Mouse (Mus musculus) stomach, embryonic 16.5 days (tissue): ENCODE results near the gene Pycr1. TPM values are rescaled to one million over a fixed set of nuclear protein-coding genes. Genes with fewer than 3 reads are reported as not detected.

Source experiments
- ATAC-seq: fragments of 200-750 bp; cut with Nextera tagmentation; 2 replicates; pipeline ENCODE4 v1.8.0; 2017; ENCODE audit warnings: moderate number of reproducible peaks, moderate TSS enrichment; ENCODE audit not compliant: insufficient read depth, low FRiP score
- H3K27ac ChIP-seq: fragments of 300-500 bp; sonication (generic); 2 replicates; pipeline ENCODE4 v1.5.1; 2014; ENCODE audit warnings: low read length
- H3K27me3 ChIP-seq: fragments of 300-500 bp; sonication (generic); 2 replicates; pipeline ENCODE4 v1.6.1; 2014; ENCODE audit warnings: low read length, control low read depth, mixed read lengths; ENCODE audit not compliant: control insufficient read depth, insufficient read depth
- H3K36me3 ChIP-seq: fragments of 300-500 bp; sonication (generic); 2 replicates; pipeline ENCODE4 v1.6.1; 2014; ENCODE audit warnings: low read length; ENCODE audit not compliant: control insufficient read depth, insufficient read depth
- H3K4me1 ChIP-seq: fragments of 300-500 bp; sonication (generic); 2 replicates; pipeline ENCODE4 v1.6.1; 2014; ENCODE audit warnings: low read length, control low read depth, mixed read lengths; ENCODE audit not compliant: control insufficient read depth, insufficient read depth
- H3K4me2 ChIP-seq: fragments of 300-500 bp; sonication (generic); 2 replicates; pipeline ENCODE4 v1.6.1; 2014; ENCODE audit warnings: low read depth, low read length, mixed read lengths
- H3K4me3 ChIP-seq: fragments of 300-500 bp; sonication (generic); replicated peaks from 2 replicates; pipeline ENCODE4 v1.5.1; 2014; ENCODE audit warnings: mild to moderate bottlenecking, low read length
- H3K9ac ChIP-seq: fragments of 300-500 bp; sonication (generic); 2 replicates; pipeline ENCODE4 v1.6.1; 2014; ENCODE audit warnings: low read length
- H3K9me3 ChIP-seq: fragments of 300-500 bp; sonication (generic); replicated peaks from 2 replicates; pipeline ENCODE4 v1.6.1; 2016; ENCODE audit warnings: low read length, control low read depth; ENCODE audit not compliant: control insufficient read depth
- WGBS: fragments of 180-500 bp; shearing (Covaris S2); extraction: QIAGEN DNeasy Blood & Tissue Kit; methylation state at CpG from one replicate; pipeline ENCODE4 v1.1.7; 2014; 5-methylcytosine and 5-hydroxymethylcytosine counted together
- polyA plus RNA-seq: library from polyadenylated mRNA; unstranded; fragments of >200 nt; fragmentation: Nextera tagmentation; extraction: Ambion mirVana; gene quantifications from 2 replicates; pipeline ENCODE4 v1.2.1, GENCODE M21; 2015

Pycr1 gene
- polyA plus RNA-seq, 1 experiment from 2014 or later: 38.0 TPM

GRCm38 (mm10) chr11:120605667-120606066 is 37.9 kb downstream of the Pycr1 start:
- Histone ChIP-seq H3K4me1 (peaks cover 27% of the 10 kb centered on the region), H3K4me3 (no peak overlapping the region), H3K4me2 (no peak overlapping the region), H3K36me3 (peaks cover 18% of the 10 kb centered on the region; the same call in 1 of the 2 replicates), H3K9me3 (no peaks in the 10 kb centered on the region), H3K9ac (no peak overlapping the region), H3K27me3 (no peaks in the 10 kb centered on the region), H3K27ac (no peak overlapping the region)
- WGBS: 84% methylated on average over 7 of the region's 7 CpGs
- no peak for ATAC-seq

DNA sequence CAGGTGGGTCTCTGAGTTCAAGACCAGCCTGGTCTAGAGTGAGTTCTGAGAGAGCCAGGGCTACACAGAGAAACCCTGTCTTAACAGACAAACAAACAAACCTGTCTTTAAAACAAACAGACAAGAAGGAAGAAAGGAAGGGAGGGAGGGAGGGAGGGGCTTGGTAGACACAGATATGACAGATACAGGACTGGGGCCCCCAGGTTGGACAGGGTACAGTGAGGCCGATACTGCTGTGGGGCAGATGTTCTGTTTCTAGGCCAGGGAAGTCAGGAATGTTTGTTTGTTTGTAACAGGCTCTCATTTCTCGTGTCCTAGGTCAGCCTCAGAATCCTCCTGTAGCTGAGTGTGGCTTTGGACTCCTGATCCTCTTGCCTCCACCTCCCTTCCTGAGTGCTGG is 40.0 kb downstream of the Pycr1 start:
- Histone ChIP-seq H3K9ac (no peak overlapping the region), H3K27me3 (no peaks in the 10 kb centered on the region), H3K9me3 (no peaks in the 10 kb centered on the region), H3K4me3 (no peak overlapping the region), H3K36me3 (peaks cover 19% of the 10 kb centered on the region; the same call in 1 of the 2 replicates), H3K27ac (no peak overlapping the region), H3K4me2 (no peak overlapping the region), H3K4me1 (peaks cover 22% of the 10 kb centered on the region)
- WGBS: 73% methylated on average over 2 of the region's 2 CpGs
- no peak for ATAC-seq

- peaks cover 21% of the 10 kb centered on the region; the same call in 1 of the 2 replicates for H3K36me3 ChIP-seq
- no peak for ATAC-seq
- no peak overlapping the region for H3K27ac ChIP-seq
- H3K4me1 ChIP-seq: peaks cover 25% of the 10 kb centered on the region
- no peak overlapping the region for H3K9ac ChIP-seq
- 94% methylated on average over 3 of the region's 3 CpGs for WGBS
- H3K9me3 ChIP-seq: no peaks in the 10 kb centered on the region
- no peaks in the 10 kb centered on the region for H3K27me3 ChIP-seq
- H3K4me2 ChIP-seq: no peak overlapping the region
- no peak overlapping the region for H3K4me3 ChIP-seq
Measured at GRCm38 (mm10) chr11:120600716-120601115, 42.9 kb downstream of the Pycr1 start.

GRCm38 (mm10) chr11:120598990-120599549 is 44.5 kb downstream of the Pycr1 start:
- peaks cover 28% of the 10 kb centered on the region for H3K36me3 ChIP-seq
- WGBS: 40% methylated on average over 17 of the region's 17 CpGs

DNA sequence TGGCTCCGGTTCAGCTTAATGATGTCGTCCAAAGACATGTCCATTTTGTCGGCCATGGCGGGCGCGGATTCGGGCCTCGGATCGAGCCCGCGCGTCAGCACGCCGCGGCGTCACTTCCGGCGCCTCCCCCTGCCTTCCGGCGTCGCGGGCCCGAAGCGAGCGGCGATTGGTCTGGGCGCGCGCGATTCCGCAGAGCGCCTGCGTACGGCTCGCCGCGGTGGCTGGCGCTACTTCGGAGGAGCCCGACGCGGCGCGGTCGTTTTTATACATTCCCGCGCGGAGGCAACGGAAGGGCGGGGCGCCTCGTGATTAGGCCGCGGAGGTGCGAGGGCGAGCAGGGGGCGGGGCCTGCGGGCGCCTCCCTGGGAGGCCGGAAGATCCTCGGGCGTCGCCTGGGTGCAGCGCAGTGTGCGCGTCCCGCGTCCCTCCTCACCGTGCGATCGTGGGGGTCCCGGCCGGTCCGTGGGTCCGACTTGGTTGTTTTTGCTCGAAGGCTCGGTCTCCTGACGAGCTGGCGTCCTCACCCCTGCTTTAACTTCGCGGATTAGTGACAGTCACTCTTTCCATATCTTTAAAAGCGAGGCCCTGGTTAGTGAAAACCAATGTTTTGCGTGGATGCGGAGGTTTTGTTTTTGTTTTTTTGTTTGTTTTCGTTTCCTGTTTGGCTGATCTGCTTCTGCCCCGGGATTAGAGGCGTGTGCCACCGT is 45.1 kb downstream of the Pycr1 start, which contains the start of the genes Alyref and Anapc11:
TSS of gene Alyref (minus strand) at position 83 of the 707 bp plus-strand sequence.
TSS of gene Anapc11 (plus strand) at position 139 of the 707 bp plus-strand sequence.
- peaks cover 32% of the 10 kb centered on the region for H3K36me3 ChIP-seq

More at GRCm38 (mm10) chr11:120598990-120599549, 44.5 kb downstream of the Pycr1 start:
- Histone ChIP-seq H3K4me2 (peak overlapping the region; percentile 80), H3K4me1 (peaks cover 25% of the 10 kb centered on the region), H3K9me3 (no peaks in the 10 kb centered on the region), H3K4me3 (peak overlapping the region; percentile 96), H3K27ac (peak overlapping the region; percentile 87), H3K9ac (peak overlapping the region; percentile 70), H3K27me3 (no peaks in the 10 kb centered on the region)
- no peak for ATAC-seq

GRCm38 (mm10) chr11:120597240-120598235 is 46.0 kb downstream of the Pycr1 start:
- 2% methylated on average over 99 of the region's 99 CpGs for WGBS
- no peaks in the 10 kb centered on the region for H3K27me3 ChIP-seq
- peak overlapping the region; percentile 96 for H3K4me3 ChIP-seq
- peak; percentile 5 for ATAC-seq
- peak overlapping the region; percentile 90 for H3K27ac ChIP-seq
- H3K9ac ChIP-seq: peak overlapping the region; percentile 100
- H3K4me1 ChIP-seq: peaks cover 25% of the 10 kb centered on the region
- peak overlapping the region; percentile 94 for H3K4me2 ChIP-seq
- H3K36me3 ChIP-seq: peaks cover 26% of the 10 kb centered on the region
- H3K9me3 ChIP-seq: no peaks in the 10 kb centered on the region

More for the DNA sequence above, 45.1 kb downstream of the Pycr1 start, which contains the start of the genes Alyref and Anapc11:
- peak; percentile 98 for ATAC-seq
- WGBS: under 1% methylated on average over 83 of the region's 88 CpGs
- Histone ChIP-seq H3K9ac (peak within 1 kb of the TSS; percentile 100), H3K27ac (peak within 1 kb of the TSS; percentile 90), H3K4me2 (peak within 1 kb of the TSS; percentile 94), H3K4me1 (peaks cover 25% of the 10 kb centered on the region), H3K4me3 (peak within 1 kb of the TSS; percentile 96), H3K27me3 (no peaks in the 10 kb centered on the region), H3K9me3 (no peaks in the 10 kb centered on the region)

GRCm38 (mm10) chr11:120588531-120588930 is 55.0 kb downstream of the Pycr1 start:
- 89% methylated on average over 6 of the region's 6 CpGs for WGBS
- Histone ChIP-seq H3K27me3 (no peaks in the 10 kb centered on the region), H3K27ac (no peak overlapping the region), H3K9ac (no peak overlapping the region), H3K9me3 (0 out of 2 replicates have a peak, but pooled peaks cover 5% of the 10 kb centered on the region), H3K4me1 (no peaks in the 10 kb centered on the region), H3K4me3 (no peak overlapping the region), H3K36me3 (peaks cover 15% of the 10 kb centered on the region; the same call in 1 of the 2 replicates), H3K4me2 (no peak overlapping the region)
- ATAC-seq: no peak
